Mouse (Mus musculus): ENCODE data around the gene Bcr.

- TF ChIP-seq CTCF (IDR thresholded peaks at IDR 0.05; ENCODE audit: control insufficient read depth, insufficient read depth, insufficient replicate concordance, low read depth, low read length): no peak
- TF ChIP-seq POLR2A (IDR thresholded peaks at IDR 0.05; ENCODE audit: control insufficient read depth, low read depth, low read length): no peak
Observed at GRCm38 (mm10) chr10:75220722-75221121, 160.3 kb downstream of the Bcr start.

Measured in testis, adult 2 months (tissue).